Mouse (Mus musculus) left cerebral cortex, adult 11 months (tissue): ENCODE data around the gene Cap2.

Source experiments
- DNase-seq: peaks from one replicate; pipeline ENCODE4 v3.0.0; 2022; ENCODE audit warnings: low spot score

The Cap2 gene

DNA sequence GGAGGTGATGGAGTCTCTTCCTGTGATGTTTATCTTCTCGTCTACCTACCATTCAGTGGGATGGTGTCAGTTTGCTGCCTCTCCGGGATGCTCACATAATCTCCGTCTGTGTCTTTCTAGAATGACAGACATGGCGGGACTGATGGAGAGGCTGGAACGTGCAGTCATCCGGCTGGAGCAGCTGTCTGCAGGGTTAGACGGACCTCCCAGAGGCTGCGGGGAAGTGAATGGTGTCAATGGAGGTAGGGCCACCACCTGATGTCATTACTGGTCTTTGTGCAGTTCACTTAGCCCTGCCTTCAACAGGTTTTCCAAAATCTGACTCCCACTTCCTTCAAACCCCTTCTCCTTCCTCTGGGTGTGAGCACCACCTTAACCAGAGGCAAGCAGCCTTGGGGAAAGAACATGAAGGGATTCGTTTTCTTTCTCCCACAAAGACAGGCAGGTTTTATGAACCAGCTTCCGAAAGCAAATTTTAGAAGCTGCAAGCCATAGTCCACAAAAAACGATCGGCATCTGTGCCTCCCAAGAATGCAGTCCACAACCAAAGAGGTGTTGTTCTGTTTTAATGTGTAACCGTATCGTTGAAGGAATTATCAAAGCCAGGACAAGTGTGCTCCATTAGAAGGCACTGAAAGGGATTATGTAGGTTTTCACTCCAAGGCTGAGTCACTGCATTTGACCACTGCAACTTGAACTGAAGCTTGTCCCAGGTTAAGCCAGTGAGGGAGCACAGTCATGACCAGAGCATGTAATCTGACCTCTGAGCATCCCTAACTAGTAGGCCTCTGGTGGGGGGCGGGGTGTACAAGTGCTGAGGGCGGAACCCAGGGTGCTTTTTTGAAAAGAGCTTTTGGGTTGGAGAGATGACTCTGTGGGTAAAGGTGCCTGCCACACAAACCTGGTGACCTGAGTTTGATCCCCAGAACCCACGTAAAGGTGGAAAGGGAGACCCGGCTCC, 23.9 kb downstream of the Cap2 start:
- no peak for DNase-seq

- no peak for DNase-seq
Measured at GRCm38 (mm10) chr13:46526645-46527044, 25.0 kb downstream of the Cap2 start.

DNA sequence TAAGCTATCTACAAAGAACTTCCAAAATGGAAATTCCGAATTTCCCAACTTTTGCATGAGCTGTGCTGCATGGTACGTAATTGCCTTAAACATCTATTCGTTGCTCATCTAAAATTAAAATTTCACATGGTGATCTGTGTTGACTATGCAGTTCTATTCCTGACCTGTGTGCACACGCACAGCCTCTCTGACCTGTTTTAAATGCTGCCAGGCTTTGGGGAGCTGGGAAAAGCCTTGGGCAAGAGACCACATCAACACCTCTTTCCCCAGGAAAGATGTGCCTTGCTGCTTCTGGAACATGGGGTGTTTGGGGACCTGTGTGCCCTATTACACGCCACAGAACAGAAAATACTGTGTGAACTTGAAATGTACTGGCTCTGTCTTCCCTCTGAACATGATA, 25.7 kb downstream of the Cap2 start:
- no peak for DNase-seq

DNA sequence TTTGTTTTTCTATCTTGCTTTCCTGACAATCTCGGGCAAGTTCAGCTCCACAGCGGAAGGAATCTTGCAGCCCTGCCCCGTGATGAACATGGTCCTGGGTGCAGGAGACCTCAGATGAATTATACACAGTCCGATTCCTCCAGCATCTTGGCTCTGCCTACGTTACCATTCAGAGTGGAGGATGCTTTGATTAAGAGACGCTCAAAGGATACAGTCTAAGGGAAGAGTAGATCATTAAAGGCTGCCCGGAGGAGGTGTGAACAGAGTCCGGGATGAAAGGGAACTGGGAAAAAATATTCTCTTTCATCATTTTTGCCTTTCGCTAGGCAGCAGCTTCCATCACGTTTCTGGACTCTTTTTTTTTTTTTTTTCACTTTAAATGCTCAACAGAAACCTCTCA, 27.4 kb downstream of the Cap2 start:
- DNase-seq = no peak

DNA sequence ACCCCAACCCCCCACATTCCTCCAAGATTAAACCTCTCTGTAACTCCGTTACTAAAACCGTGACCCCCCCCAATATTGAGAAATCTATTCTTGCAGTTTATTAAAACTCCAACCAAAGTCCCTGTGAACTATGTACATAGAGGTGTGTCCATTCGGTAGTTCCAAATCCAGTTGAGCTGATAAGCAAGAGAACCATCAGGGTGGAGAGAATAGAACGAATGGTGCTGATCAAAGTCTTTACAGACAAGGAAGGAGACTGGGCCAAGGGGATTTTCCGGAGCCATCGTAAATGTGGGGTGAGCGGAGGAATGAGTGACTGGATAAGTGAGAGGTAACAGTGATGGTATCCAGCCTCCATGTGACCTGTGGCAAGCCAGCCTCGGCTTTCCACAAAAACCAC, 28.9 kb downstream of the Cap2 start:
- DNase-seq = no peak

DNA sequence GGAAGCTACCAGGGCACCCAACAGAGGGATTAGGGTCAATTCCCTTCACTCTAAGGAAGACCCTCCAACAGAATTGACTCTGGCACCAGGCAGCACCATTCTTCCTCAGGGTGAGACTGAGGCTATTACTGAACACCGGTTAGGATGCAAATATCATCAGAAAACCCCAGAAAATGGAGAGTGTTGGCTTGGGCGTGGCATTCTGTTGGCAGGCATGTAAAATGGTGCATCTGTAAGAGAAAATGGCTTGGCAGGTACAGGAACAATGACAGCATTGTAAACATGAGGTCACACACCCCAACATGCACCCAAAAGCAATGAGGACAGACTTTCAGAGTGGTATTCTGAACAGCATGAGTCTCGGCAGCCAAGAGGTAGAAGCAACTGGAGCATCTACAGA, 30.0 kb downstream of the Cap2 start:
- no peak for DNase-seq

DNA sequence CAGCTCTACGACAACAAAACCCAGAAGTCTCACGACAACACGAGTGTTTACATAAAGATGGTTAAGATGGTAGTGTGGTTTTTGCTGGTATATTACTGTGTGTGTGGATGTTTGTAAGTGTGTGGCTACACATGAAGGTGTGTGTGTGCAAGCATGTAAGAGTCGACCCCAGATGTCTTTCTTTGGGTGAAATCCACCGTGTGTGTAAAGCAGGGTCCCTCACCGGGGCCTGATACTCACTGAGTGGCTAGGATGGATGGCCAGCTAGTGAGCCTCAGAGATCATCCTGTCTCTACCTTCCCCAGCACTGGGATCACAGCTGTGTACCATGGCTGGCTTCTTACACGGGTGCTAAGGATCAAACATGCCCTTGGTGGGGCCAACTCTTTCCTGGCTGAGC, 30.6 kb downstream of the Cap2 start:
- DNase-seq = no peak

- DNase-seq = no peak
Measured at GRCm38 (mm10) chr13:46533342-46534129, 31.9 kb downstream of the Cap2 start.

GRCm38 (mm10) chr13:46534171-46534968, 32.7 kb downstream of the Cap2 start:
- no peak for DNase-seq

GRCm38 (mm10) chr13:46534969-46535785, 33.5 kb downstream of the Cap2 start:
- DNase-seq = no peak

GRCm38 (mm10) chr13:46539284-46539683, 37.6 kb downstream of the Cap2 start:
- DNase-seq = no peak

- no peak for DNase-seq
Measured at GRCm38 (mm10) chr13:46540943-46541342, 39.3 kb downstream of the Cap2 start.

- DNase-seq = no peak
Measured at GRCm38 (mm10) chr13:46542782-46543181, 41.1 kb downstream of the Cap2 start.

- no peak for DNase-seq
Measured at GRCm38 (mm10) chr13:46544608-46545007, 43.0 kb downstream of the Cap2 start.

DNA sequence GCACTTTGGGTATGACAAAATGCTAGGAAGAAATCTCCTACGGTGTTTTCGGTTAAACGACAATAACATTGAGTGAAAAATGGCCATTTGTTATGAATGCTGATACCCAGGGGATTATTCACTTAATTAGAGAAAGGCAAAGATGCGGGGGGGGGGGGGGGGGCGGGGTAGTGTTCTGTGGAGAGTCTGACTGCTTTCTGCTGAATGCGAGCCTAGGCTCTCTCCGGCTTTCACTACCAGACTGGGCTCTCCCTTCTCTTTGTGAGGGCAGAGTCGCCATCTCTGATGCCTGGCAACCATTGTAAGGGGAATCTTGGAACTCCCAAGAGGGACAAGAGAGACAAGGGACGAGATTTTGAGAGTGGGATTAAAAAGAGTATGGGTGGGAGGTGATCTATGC, 43.4 kb downstream of the Cap2 start:
- DNase-seq = no peak

- no peak for DNase-seq
Measured at GRCm38 (mm10) chr13:46546846-46547245, 45.2 kb downstream of the Cap2 start.

DNA sequence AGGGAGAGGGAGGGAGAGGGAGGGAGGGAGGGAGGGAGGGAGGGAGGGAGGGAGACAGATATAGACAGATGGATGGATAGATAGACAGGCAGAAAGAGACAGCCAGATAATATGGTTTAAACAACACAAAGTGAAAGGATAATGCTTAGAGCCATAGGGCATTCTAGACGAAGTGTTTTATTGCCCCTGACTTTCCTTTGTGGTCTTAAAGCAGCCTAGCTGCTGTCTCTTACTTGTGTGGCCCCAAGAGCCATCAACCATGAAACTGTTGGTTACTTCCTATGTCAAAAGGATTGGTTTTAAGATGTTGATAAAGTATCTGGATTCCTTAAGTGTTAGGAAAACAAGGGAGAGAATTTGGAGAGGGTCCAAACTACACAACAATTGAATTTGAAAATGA, 45.6 kb downstream of the Cap2 start:
- DNase-seq = no peak

GRCm38 (mm10) chr13:46548132-46548531, 46.5 kb downstream of the Cap2 start:
- DNase-seq = no peak

DNA sequence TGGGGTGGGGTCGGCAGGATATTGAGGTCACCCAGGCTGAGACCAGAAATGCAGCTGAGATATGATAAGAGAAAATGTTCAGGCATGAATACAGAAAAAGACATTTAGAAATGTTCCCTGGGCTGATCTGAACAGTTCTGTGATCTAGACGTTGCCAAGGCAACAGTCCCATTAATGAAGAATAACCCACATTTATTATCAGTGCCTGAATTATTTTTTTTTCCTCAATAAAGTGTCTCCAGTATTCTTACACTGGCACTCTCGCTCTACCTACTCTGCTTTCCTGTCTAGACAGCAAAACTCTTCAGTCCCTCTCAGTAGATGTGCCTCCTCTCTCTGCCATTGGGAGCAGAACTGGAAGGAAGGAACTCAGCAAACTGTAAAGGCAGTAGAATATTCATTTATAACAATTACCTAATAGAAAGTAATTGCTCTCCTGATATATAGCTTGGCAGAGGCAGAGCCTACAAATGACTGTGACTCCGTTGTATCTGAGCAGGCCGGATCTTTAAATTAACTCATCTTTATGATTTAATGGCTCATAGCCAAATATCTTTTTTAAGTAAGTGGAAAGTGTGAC, 47.0 kb downstream of the Cap2 start:
- DNase-seq = no peak

DNA sequence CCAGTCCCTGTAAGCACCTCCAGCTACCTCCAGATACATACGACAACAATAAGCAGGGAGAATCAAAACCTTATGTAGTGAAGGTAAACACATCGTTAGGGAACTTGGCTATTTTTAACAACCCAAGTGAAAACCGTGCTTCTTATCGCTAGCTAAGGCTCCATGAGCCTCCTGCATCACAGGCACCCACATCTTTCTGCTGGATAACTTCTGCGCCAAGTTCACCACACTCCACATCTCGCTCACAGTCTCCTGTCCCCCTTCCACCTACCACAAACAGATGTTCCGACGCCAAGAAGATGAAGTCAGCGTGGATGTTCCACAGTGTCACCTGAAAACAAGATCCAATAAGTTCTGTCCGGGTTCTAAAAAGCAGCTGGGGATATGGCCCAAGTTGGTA, 49.0 kb downstream of the Cap2 start:
- DNase-seq = no peak

DNA sequence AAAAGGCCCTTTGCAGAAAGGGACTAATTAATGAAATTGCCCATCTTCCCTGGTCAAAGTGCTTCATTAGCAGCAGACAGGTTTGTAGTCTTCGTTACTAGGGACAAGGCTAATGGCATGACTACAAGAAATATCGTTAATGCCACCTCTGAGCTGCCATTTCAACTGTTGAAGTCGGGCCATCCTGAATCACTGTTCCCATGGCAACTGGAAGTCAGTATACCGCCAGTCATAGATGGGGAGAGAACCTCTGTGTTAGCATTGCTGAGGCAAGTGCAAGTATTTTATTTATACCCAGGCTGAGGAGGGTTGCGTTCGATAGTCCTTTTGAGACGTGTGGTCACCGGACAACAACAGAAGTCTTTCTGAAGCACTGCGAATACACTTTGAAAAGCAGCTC, 53.1 kb downstream of the Cap2 start:
- DNase-seq = no peak
